Mouse (Mus musculus): ENCODE measurements around the gene Gm5152. TPM values are rescaled to one million over a fixed set of nuclear protein-coding genes. Genes with fewer than 3 reads are reported as not detected.
"Not testable (repeated sequence)": the region's sequence is repeated elsewhere in the genome, so short reads cannot be mapped to it uniquely, and the experiment has no call there.

Gm5152 gene
- total RNA-seq (2021), result not detected
- long read RNA-seq, experiment 1, result 0 reads
- long read RNA-seq, experiment 2, result 0 reads

DNA sequence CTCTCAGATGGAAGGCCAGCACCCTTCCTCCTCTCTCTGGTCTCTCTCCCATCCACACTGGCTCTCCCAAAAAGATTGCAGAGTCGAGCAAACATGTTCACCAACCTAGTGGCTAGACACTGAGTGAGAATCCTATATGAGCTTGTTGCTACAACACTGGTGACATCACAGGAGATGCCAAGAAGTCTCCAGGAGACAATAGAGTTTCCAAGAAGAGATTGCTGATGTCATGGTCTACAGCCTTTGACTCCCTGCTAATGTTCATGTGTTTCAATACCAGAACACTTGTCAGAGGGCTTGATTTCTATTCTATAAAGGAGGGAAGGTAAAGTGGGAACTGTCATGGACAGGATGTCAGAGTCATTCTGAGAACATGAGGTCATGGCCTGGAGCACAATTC is at the start of gene Gm5152:
Gm5152 (minus strand) TSS at position 101 of the 400 bp plus-strand sequence.
- intact Hi-C loops (cut with DNase I); H3K4me3 ChIP-seq; DNase-seq; H3K27ac ChIP-seq: not testable (repeated sequence)

DNA sequence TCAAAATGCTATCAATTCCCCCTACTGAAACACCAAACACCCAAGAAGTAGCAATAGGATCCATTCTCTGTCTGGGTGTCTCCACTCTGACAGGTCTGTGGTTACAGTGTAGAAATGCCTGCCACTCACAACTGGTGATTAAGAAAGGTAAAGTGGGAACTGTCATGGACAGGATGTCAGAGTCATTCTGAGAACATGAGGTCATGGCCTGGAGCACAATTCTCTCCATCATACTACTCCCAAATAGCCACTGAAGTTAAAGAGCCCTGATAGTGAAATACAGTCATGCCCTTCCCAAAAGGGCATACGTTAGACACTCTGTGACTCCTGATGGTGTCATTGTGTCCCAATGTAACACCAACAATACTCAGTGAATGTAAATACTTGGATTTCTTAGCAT is 8.4 kb upstream of the Gm5152 start:
- DNase-seq; H3K27ac ChIP-seq; intact Hi-C loops (cut with DNase I): not testable (repeated sequence)

DNA sequence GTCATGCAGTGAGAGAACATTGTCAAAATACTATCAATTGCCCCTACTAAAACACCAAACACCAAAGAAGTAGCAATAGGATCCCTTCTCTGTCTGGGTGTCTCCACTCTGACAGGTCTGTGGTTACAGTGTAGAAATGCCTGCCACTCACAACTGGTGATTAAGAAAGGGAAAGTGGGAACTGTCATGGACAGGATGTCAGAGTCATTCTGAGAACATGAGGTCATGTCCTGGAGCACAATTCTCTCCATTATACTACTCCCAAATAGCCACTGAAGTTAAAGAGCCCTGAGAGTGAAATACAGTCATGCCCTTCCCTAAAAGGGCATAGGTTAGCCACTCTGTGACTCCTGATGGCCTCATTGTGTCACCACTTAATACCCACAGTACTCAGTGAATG is 556 bp downstream of the Gm5152 start:
- intact Hi-C loops (cut with DNase I); H3K4me3 ChIP-seq; H3K27ac ChIP-seq; DNase-seq: not testable (repeated sequence)

More for the DNA sequence above, 8.4 kb upstream of the Gm5152 start:
- not testable (repeated sequence) for H3K4me3 ChIP-seq

DNA sequence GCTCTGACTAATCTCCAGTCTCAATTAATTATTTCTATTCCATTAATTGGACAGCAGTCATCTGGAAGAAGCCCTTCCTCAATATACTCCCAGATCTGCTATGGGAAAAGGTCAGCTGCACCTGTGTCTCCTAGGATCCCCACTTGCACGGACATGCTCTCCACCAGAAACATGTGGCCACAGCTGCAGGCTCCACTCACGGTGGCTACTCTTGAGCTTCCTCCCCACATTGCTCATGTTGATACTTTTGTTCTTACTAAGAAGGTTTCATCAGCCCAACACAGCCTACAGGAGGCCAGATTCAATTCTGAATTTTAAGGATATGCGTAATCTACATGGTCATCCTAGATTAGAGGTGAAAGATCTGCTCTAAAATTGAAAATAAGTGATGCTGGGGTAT is 5.9 kb downstream of the Gm5152 start:
- H3K4me3 ChIP-seq; DNase-seq; intact Hi-C loops (cut with DNase I); H3K27ac ChIP-seq: not testable (repeated sequence)

DNA sequence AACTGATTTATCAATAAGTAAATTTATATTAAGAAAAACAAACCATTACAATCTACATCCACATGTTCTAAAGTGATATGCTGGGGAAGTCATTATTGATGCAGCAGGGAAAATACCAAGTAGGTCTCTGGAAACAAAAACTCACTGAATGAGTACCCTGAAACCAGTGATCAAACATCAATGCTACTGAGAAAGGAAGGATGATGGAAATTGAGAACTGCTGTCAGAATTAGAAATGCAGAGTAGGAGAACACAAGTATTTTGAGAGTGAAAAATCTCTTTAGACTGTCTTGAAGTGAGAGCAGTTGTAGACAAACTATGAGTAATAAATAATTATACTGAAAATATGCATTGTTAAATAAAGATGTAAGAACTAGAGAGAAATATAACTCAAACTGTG is 26.0 kb downstream of the Gm5152 start:
- intact Hi-C loops (cut with DNase I), result no loop called here
- no peak overlapping the region for H3K4me3 ChIP-seq
- TF ChIP-seq CTCF (IDR thresholded peaks at IDR 0.05), result no peak
- no peak overlapping the region for H3K27ac ChIP-seq
- DNase-seq, result no peak

DNA sequence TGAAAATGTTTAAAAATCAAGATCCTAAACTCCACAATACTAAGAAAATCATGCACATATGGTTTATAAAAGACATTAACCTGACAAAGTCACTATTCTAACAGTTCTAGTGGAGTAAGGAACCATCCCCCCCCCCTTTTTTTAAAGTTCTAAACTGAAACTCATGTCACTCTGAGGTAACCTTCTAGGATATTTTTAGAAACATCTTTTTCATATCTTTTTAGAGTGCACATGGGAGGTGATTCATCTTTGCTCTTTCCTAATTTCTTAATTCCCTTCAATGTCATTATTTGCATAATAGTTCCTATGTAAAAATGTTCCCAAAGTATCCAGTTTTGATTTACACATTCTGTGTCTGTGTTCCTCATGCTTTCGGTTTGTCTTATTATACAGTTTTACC is 43.3 kb downstream of the Gm5152 start:
- no peak overlapping the region for H3K27ac ChIP-seq
- no peak overlapping the region for H3K4me3 ChIP-seq
- DNase-seq, result no peak
- intact Hi-C loops (cut with DNase I), result no loop called here
- no peak for TF ChIP-seq CTCF (IDR thresholded peaks at IDR 0.05)

DNA sequence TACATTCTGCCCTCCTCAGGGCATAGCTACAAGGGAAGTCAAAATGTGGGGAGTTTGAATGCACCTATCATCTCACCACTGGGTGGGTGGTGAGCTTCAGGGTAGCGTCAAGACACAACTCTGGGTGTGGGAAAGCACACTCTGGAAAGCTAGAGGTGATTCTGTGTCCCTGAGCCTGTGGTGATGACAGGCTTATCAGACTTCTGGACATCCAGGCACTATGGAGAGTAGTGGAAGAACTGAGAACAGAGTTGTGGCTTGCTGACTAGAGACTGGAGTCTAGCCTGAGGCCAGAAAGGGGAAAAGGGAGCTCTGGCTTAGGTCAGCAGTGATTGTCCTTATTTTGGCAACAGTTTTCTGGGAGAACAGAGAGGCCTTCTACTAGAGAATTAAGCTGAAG is 49.4 kb downstream of the Gm5152 start:
- Histone ChIP-seq H3K27ac (no peak overlapping the region), H3K4me3 (no peak overlapping the region)
- intact Hi-C loops (cut with DNase I), result no loop called here
- no peak for TF ChIP-seq CTCF (IDR thresholded peaks at IDR 0.05)
- no peak for DNase-seq
